Mouse (Mus musculus) T-cell, adult 2 months (primary cell): ENCODE data around the gene Ncoa3.
"Not testable (repeated sequence)": the region's sequence is repeated elsewhere in the genome, so short reads cannot be mapped to it uniquely, and the experiment has no call there.

Experiments
- DNase-seq: peaks from one replicate; pipeline ENCODE4 v3.0.0; 2022; ENCODE audit warnings: low spot score

Ncoa3 gene

DNA sequence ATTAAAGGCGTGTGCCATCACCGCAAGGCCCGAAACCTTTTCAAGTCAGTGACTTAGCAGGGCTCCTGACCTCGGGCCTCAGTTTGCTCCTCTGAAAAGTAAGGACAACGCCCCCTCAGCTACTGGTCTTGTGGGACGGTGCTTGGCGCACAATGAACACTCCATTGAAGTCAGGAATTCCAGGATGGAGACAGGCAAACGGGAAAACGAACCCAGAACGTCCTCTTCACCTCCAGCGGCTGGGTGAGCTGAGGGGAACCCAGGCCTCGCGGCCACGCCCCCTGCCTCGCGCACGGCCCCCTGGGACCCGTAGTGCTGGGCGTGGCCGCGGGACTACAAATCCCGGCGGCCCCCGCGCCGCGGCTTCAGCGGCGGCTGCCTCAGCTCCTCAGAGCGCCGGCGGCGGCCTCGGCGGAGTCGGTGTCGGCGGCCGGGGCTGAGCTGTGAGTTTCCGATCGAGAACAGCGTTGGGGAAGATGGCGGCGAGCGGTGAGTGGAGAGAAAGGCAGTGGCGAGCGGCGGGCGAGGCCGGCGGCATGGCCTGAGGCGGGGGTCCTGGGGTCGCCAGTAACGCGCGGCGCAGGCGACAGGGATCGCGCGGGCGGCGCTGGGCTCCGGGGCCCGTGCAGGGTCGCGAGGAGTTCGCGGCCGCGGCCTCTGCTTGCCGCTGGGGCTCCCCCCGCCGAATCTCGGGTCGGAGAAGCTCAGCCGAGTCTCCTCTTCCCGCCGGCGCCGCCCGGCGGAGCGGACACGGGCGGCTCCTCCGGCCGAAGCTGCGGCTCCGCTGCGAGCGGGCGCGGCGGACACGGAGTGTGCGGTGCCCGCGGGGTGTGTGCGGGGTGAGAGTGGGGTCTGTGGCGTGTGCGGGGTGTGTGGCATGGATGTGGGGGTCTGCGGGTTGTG is at the start of gene Ncoa3:
Ncoa3 (plus strand) TSS at position 367 of the 903 bp plus-strand sequence.
- DNase-seq: peak; percentile 93

- DNase-seq: no peak
Observed at GRCm38 (mm10) chr2:165943113-165943512, 49.3 kb upstream of the Ncoa3 start.

DNA sequence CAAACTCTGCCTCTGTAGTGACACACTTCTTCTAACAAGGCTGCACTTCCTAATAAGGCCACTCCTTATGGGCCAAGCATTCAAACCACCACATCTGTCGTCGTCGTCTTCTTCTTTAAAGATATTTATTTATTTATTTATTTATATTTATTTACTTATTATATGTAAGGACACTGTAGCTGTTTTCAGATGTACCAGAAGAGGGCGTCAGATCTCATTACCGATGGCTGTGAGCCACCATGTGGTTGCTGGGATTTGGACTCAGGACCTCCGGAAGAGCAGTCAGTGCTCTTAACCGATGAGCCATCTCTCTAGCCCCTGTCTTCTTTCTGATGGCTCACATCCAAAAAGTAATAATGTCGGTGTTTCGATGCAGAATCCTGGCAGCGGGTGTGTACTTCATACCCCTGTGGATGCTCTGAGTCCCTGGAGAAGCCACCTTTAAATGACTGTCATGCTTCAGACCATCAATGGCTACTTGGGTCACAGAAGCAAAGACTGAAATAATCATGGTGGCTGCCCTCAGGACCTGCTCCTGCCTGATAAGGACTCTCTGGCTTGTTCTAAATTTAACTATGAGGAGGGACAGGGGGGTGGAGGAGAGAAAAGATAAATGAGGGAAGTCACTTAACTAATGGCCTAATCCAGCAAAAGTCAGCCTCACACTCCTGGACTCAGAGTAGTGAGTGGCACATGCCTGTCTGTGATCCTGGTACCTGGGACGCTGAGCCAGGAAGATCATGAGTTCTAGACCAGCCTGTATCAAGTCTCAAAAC is 47.7 kb upstream of the Ncoa3 start:
- no peak for DNase-seq

- no peak for DNase-seq
Observed at GRCm38 (mm10) chr2:165946046-165946564, 46.3 kb upstream of the Ncoa3 start.

DNA sequence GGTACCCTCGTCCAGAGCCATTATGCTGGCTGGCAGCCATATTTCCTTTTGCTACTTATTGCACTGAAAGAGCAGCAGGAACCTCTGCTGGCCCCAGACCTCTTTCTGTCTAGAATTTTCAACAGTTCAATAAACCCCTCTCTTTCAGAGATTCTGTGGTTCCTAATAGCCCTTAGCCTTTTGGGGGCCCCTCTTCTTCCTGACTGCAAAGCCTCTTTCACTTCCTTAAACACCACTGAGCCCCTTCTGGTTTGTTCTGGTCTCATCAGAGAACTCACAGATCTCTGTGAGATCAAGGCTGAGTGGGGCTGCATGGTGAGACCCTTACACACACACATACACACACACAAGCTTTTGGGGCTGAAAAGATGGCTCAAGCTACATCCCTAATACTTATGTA is 44.4 kb upstream of the Ncoa3 start:
- DNase-seq: no peak

- DNase-seq: not testable (repeated sequence)
Observed at GRCm38 (mm10) chr2:165948785-165949184, 43.7 kb upstream of the Ncoa3 start.

GRCm38 (mm10) chr2:165949719-165950118 is 42.7 kb upstream of the Ncoa3 start:
- peak; percentile 38 for DNase-seq

GRCm38 (mm10) chr2:165951432-165952068 is 40.9 kb upstream of the Ncoa3 start:
- DNase-seq: peak; percentile 64

DNA sequence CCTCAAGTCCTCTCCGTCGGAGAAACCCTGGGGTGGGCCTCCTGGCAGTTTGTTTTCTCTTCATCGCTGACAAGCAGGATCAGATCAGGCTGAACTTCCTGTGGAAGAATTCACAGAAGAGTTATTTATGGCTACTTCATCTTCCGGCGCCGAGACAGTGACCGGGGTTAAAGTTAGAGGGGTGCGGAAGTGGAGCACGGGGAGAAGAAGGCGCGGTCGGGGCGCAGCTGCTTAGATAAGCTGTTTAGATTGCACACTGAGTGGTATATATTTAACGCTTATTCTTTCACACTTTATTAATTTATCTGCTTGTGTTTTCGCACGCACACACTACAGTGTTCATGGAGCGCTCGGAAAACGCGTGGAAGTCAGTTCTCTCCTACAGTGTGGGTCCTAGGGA is 37.6 kb upstream of the Ncoa3 start:
- peak; percentile 84 for DNase-seq

GRCm38 (mm10) chr2:165955386-165955785 is 37.0 kb upstream of the Ncoa3 start:
- DNase-seq: no peak

- peak; percentile 68 for DNase-seq
Observed at GRCm38 (mm10) chr2:165956096-165956740, 36.2 kb upstream of the Ncoa3 start.

DNA sequence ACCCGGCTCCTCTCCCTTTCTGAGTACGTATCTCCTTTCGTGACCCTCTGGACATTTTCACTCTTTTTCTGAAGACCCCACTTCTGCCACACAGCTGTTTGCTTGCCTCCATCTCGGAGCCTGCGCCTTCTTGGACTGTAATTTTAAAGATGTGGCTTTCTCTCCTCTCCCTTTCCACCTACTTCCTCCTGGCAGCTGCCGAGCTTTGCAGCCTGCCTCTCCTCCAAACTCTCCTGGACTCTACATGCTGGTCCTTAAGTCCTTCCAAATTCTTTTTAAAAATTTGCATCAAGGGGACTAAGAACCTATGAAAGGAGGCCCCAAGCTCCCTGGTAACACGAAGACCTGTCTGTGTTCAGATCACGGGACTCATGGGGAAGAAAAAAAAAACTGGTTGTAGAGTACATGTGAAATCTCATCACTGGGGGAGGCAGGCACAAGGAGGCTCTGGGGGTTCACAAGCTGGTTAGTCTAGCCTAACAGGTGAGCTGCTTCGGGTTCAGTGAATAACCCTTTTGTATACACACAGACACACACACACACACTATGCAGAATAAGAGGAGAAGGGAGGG is 35.1 kb upstream of the Ncoa3 start:
- no peak for DNase-seq

DNA sequence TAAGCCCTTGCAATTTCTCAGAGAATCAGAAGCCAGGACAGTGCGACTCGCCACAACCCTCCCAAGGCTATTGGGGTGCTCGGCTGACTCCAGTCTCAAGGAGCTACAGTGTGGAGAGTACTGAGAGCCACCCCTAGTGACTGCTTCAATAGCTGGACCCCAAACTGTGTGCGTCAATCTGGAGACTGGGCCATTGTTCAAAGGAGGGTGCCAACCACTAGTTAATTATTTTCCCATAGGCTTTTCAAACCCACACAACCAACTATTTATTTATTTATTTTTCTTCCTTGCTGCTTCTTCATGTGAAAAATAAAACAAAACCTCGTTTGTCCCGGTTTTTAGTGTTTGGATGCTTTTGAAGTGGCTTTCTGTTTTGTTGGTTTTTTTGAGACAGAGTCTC is 33.9 kb upstream of the Ncoa3 start:
- no peak for DNase-seq

DNA sequence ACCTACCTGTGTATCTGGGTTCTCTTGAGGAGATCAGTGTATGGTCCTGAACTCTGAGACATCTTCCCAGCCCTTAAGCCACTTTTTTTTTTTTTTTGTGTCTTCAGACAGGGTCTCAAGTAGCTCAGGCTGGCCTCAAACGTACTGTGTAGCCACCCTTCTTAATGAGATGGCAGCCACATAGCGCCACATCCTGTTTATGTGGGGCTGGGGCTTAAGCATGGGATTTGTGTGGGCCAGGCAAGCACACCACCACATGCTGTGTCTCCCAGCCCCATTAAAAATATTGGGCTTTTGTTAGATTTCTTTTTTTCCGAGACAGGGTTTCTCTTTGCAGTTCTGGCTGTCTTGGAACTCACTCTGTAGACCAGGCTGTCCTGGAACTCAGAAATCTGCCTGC is 31.7 kb upstream of the Ncoa3 start:
- no peak for DNase-seq

GRCm38 (mm10) chr2:165962824-165963223 is 29.6 kb upstream of the Ncoa3 start:
- no peak for DNase-seq

GRCm38 (mm10) chr2:165964121-165964520 is 28.3 kb upstream of the Ncoa3 start:
- no peak for DNase-seq

- DNase-seq: no peak
Observed at GRCm38 (mm10) chr2:165967076-165967475, 25.4 kb upstream of the Ncoa3 start.

- no peak for DNase-seq
Observed at GRCm38 (mm10) chr2:165967823-165968555, 24.4 kb upstream of the Ncoa3 start.

DNA sequence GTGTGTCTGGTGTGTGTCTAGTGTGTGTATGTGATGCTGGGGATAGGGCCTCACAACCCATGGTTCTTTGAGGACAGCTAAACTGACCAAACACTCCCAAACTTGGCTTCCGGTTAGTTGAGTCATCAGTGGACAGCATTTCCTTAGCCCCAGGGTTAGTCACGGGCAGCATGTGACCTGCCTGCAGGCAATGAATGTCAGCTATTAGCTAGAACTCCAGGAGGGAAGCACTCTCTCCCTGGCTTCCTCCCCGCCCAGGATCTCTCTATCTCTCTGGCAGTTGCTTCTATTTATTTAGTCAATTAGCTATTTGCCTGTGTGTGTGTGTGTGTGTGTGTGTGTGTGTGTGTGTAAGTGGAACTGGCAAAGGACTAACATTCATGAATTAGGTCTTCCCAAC is 23.6 kb upstream of the Ncoa3 start:
- no peak for DNase-seq

GRCm38 (mm10) chr2:165969391-165969790 is 23.0 kb upstream of the Ncoa3 start:
- DNase-seq: no peak

GRCm38 (mm10) chr2:165969961-165970360 is 22.5 kb upstream of the Ncoa3 start:
- no peak for DNase-seq
